Mouse (Mus musculus) layer of hippocampus, adult 2 months (tissue): ENCODE data around the gene Cdkn2aipnl. TPM values are rescaled to one million over a fixed set of nuclear protein-coding genes. Genes with fewer than 3 reads are reported as not detected.

ENCODE experiments used
- DNase-seq, 2 experiments: peaks; one replicate each; pipeline ENCODE4 v3.0.0; 2022; ENCODE audit warnings: low spot score in 2 of 2
- H3K27ac ChIP-seq: fragments of 200-600 bp; 2 replicates; pipeline ENCODE4 v1.8.1; 2022
- H3K4me3 ChIP-seq: fragments of 200-600 bp; 2 replicates; pipeline ENCODE4 v1.8.1; 2022; ENCODE audit warnings: mild to moderate bottlenecking
- CTCF ChIP-seq: fragments of 200-600 bp; conservative IDR thresholded peaks from 2 replicates; pipeline ENCODE4 v1.8.1; 2022; ENCODE audit warnings: antibody characterized with exemption, mild to moderate bottlenecking, moderate library complexity
- long read RNA-seq, 2 experiments: library from polyadenylated mRNA; stranded (forward); transcript quantifications; one replicate each; pipeline ENCODE4 v2.0.0; 2021; ENCODE audit warnings: borderline mapping rate in 2 of 2
- total RNA-seq, 2 experiments: library from RNA; stranded (reverse); gene quantifications; 2 replicates each; pipeline ENCODE4 v1.2.3; 2021

Cdkn2aipnl gene
- total RNA-seq: 10 to 100 TPM; 34.2 to 37.6 TPM
- long read RNA-seq, experiment 1, transcript Cdkn2aipnl-201 (3 exons, 1,832 nt): major isoform, 19 of 24 reads
- long read RNA-seq, experiment 1, partial matches to known transcripts: 2 of 24 reads
- long read RNA-seq, experiment 1, other reads (novel, unspliced or antisense): 3 of 24 reads
- long read RNA-seq, experiment 2, transcript Cdkn2aipnl-201 (3 exons, 1,832 nt): major isoform, 40 of 55 reads
- long read RNA-seq, experiment 2, partial matches to known transcripts: 13 of 55 reads
- long read RNA-seq, experiment 2, other reads (novel, unspliced or antisense): 2 of 55 reads

DNA sequence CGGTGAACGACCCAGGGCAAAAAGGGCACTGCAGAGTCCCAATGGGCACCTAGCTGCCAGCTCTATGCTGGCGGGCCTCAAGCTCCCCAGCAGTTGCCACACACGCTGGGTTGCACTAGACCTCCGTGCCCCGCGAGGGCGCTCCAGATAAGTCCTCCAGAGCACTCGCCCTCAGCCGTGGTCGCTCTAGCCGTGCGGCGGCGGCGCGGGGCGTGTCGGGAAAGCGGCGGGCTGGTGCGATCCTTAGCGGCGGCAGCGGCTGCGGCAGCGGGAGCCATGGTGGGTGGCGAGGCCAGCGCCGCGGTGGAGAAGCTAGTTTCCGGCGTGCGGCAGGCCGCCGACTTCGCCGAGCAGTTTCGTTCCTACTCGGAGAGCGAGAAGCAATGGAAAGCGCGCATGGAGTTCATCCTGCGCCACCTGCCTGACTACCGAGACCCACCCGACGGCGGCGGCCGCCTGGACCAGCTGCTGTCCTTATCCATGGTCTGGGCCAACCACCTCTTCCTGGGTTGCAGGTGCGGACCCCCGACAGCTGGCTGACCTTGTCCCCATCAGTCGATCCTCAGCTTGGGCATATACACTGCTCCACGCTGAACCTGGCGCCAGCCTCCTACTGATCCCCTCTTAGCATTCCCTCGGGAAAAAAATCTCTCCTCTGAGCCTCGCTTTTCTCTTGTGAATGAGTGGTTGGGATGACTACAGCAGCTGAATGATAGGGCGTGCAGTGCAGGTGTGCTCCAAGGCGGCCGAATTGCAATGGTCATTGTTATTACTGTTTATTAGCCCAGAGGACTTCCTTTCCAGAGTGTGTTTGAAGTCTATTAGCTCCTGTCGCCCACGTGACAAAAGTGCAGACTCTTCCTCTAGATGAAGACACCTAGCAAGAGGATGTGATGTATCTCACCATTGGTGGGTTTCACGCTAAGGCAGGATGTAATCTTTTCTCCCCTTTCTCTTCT lies at the start of gene Cdkn2aipnl:
Gene Cdkn2aipnl (plus strand): TSS at position 219 of the 959 bp plus-strand sequence.
- Histone ChIP-seq H3K4me3 (peak within 1 kb of the TSS; percentile 83), H3K27ac (peak within 1 kb of the TSS; percentile 81)
- peak; percentile 94 to 100 for DNase-seq
- TF ChIP-seq CTCF: peak; percentile 98

DNA sequence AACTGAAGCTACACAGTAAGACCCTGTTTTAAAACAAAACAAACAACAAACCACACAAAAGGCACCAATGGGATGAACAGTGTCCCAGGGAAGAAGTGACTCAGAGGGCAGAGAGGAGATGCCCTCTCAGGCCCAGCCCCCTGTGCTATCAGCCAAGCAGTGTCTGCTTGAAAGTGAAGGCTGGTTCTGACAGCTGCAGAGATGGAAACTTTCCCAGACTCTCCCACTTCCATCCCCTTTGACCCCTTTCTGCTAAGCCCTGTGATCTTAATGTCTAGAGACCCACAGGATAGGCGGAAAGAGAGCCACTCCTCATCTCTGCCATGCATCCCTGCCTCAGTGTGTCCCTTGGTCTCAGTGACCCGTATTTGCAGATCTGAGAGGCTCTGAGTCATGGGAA lies 49.5 kb upstream of the Cdkn2aipnl start:
- no peak for DNase-seq
- no peak overlapping the region for H3K4me3 ChIP-seq
- no peak for TF ChIP-seq CTCF
- no peak overlapping the region for H3K27ac ChIP-seq

DNA sequence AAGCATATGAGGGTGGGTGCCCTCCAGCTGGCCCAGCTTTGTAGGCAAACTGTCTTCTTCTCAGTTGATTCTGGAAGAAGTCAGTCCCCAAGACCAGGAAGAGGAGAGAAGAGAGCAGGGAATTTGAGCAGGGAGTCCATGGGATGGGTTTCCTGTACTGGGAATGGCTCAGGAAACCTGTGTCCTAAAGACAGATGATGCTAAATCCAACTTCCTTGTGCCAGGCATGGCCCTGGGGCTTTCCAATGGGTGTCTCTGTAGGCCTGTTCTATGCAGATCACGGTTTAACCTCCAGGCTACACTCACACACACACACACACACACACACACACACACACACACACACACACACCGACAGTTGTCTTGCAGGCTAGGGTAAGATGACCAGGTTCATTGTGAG lies 48.9 kb upstream of the Cdkn2aipnl start:
- DNase-seq: no peak
- no peak for TF ChIP-seq CTCF
- H3K27ac ChIP-seq: no peak overlapping the region
- H3K4me3 ChIP-seq: no peak overlapping the region

DNA sequence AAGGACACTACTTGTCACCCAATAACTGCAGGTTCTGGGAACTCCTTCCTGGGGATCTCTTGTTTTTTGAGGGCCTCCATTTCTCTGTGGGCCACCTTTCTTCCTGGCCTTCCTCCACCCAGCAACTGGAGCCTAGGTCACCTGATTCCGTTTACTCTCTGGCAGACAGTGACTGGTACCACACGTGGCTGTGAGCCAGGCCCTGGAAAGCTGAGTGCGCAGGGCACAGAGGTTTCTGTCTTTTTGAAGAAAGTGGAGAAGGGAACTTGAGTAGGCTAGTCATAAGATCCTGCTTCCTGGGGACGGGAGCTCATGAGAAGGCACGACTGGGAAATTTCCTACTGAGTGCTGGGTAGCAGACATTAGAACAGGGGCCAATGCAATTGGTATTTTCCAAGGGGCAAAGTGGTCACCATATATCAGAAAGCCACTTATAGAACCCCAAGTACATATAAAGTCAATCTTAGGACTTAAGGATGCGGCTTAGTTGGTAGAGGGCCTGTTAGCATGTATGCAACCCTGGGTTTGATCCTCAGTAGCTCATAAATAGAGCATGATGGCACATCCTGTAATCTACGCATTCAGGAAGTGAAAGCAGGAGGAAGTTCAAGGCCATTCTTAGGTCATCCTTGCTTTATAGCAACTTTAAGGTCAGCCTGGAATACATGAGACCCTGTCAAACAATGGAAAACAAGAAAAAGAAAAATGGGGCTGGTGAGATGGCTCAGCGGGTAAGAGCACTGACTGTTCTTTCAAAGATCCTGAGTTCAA lies 45.9 kb upstream of the Cdkn2aipnl start:
- no peak for DNase-seq
- Histone ChIP-seq H3K4me3 (no peak overlapping the region), H3K27ac (0 out of 2 replicates have a peak overlapping the region, but pooled peaks have one; percentile 14)
- TF ChIP-seq CTCF: no peak

DNA sequence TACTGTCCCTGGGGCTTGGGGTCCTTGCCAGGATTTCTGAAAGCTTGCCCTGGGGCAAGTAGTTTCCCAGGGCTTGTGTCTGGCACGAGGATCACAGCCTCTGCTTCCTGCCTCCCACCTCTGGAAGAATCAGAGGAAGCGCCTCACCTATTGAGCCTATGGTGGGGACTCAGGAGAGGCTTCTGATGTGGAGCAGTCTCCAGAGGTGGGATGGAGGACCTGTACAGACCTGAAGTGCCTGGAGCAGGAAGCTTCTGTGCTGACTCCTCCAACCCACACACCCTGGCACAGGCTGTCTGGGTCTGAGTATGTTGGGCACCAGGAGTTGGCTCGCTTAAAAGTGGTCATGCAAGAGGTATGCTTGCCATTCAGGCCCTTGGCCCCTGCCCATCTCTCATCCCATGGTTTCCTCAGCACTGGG lies 45.0 kb upstream of the Cdkn2aipnl start:
- TF ChIP-seq CTCF: no peak
- Histone ChIP-seq H3K4me3 (no peak overlapping the region), H3K27ac (peak overlapping the region; percentile 14; the same call in 1 of the 2 replicates)
- no peak for DNase-seq

DNA sequence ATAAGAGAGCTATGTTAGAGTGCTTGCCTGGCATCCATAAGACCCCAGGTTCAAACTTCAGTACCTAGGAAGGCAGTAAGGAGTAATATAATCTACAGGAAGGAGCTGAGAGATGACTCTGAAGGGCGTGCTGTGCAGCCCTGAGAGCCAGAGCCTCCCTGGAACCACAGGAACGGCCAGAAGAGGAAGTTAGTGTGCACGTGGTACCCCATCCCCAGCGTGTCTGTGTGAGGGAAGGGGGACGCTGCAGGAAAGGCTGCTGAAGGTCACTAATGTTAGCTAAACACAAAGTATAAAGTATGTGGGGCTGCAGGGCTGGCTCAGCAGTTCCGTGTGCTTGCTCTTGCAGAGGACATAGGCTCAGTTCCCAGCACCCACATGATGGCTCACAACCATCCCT lies 41.9 kb upstream of the Cdkn2aipnl start:
- TF ChIP-seq CTCF: no peak
- H3K27ac ChIP-seq: no peak overlapping the region
- DNase-seq: no peak
- H3K4me3 ChIP-seq: no peak overlapping the region

DNA sequence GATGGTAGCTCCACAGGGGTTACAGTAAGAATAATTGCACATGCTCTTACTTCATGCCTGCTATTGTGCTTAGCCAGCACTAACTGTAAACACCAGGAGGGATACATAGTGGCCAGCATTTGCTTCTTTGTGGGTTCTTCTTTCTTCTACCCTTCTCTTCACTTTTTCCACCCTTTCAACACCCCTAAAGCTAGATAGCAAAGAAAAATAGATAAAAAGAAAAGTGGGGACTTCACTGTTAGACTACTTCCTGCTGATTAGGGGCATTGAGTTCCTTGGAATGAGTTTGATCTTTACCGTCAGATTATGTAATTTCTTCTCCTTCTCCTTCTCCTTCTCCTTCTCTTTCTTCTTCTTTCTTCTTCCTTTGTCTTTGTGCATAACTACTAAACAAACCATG lies 41.1 kb upstream of the Cdkn2aipnl start:
- no peak overlapping the region for H3K4me3 ChIP-seq
- no peak for TF ChIP-seq CTCF
- DNase-seq: no peak

DNA sequence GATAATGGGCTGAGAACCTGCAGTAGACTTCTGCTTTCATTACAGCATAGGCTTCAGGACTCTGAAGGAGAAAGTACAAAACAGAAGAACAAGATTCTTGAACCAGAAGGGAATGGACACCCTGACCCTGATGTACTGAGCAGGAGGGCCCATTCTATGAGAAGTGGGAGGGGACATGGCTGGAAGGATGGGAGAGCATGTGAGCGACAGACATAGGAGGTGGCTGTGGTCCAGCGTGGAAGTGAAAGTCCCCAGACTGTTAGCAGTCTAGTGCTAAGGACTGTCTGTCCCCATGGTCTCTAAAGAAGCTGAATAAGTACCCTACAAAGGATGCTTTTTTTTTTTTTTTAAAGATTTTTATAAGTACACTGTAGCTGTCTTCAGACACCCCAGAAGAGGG lies 40.4 kb upstream of the Cdkn2aipnl start:
- no peak for DNase-seq
- 0 out of 2 replicates have a peak, but pooled peaks have one; percentile 16 for TF ChIP-seq CTCF

More for the DNA sequence above, 41.1 kb upstream of the Cdkn2aipnl start:
- H3K27ac ChIP-seq: no peak overlapping the region

DNA sequence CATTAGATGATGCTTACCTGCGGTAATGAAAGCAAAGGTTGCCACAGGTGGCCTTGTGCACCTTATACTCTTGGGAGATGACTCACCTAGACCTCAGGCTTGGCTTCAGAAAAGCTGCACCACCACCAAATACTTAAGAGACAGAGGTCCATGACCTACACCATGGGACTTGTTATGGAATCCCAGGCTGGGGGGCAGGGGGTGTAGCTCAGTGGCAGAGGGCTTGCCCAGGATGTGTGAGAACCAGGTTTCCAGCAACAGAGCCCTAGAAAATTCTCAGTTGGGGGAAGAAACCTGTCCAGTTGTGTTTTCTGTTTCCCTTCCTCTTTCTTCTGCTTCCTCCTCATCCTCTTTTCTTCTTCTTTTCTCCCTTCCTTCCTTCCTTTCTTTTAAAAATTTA lies 36.3 kb upstream of the Cdkn2aipnl start:
- no peak overlapping the region for H3K4me3 ChIP-seq
- no peak overlapping the region for H3K27ac ChIP-seq
- no peak for DNase-seq
- no peak for TF ChIP-seq CTCF

More for the DNA sequence above, 40.4 kb upstream of the Cdkn2aipnl start:
- Histone ChIP-seq H3K4me3 (no peak overlapping the region), H3K27ac (no peak overlapping the region)

DNA sequence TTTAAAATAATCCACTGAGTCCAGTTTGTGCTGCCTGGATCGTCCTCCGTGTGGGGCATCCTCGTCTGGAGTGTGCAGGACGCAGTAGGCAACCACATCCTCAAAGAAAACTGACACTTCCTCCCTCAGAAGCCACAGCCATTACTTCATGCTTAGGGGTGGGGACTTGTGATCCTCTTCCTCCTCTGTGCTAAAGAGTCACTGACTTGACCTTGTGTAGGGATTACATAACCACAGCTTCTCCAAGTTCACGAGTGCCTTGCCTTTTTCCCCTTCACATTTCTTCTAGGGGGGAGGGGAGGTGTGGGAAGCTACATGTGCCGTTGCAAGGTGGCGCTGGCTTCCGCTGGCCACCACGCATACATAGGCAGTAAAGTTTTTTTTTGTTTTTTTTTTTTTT lies 35.7 kb upstream of the Cdkn2aipnl start:
- no peak for TF ChIP-seq CTCF
- H3K4me3 ChIP-seq: no peak overlapping the region
- DNase-seq: no peak
- H3K27ac ChIP-seq: no peak overlapping the region

DNA sequence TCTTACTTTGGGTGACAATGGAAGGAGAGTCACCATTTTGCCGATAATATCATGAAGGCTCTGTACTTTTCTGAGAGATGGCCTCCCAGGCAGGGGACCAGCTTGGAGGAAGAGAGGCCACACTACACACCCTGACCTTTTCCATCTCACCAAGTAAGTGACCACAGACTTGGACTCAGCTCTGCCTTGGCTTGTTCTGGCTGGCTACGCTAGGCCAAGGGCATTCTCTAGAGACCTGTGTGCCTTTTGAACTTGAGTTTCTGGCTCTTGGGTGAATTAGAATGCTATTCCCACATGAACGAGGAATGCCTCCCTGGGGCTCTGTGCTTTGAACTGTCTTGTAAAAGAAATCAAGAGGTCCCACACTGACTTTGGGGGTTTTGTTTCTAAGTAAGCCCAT lies 33.2 kb upstream of the Cdkn2aipnl start:
- no peak for DNase-seq
- no peak for TF ChIP-seq CTCF

DNA sequence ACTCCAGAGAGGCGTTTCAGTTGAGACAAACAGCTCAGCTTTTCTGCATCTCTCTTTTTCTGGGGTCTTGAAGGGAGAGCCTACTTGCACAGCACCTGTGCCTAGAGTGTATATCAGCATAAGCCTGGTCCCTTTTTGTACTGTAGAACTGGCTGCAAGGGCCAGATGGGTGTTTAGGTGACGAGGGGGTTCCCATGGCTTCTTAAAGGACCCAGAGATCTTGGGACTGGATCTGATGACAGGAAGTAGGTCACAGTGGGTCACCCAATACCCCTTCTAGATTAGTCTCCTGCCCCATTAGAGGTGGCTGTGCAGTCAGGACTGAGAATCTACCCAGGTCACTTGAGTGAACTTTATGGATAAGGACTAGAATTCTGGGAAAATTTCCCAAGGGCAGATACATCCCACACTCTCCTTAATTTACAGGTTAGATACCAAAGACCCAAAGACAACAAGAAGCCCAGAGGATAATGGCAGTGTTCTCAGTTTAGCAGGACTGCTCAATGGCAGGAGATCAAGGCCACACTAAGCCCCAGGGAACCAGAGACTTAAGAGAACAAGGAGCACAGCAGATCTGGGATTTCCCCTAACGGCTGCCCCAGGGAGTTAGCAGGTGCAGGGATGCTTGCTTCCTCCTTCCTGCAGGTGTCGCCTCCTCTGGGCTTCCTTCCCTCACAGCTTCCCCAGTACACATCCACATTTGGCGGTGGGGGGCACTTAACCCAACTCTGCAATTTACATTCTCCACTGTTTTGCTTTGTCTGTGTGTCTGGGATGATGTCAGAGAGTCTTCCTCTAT lies 31.6 kb upstream of the Cdkn2aipnl start:
- no peak for DNase-seq
- Histone ChIP-seq H3K27ac (no peak overlapping the region), H3K4me3 (no peak overlapping the region)
- TF ChIP-seq CTCF: no peak

More for the DNA sequence above, 33.2 kb upstream of the Cdkn2aipnl start:
- Histone ChIP-seq H3K4me3 (no peak overlapping the region), H3K27ac (no peak overlapping the region)
